Mouse (Mus musculus) midbrain, embryonic 13.5 days (tissue): Measurements from ENCODE around the gene Fbf1. TPM values are rescaled to one million over a fixed set of nuclear protein-coding genes. Genes with fewer than 3 reads are reported as not detected.

Experiments used
- ATAC-seq: fragments of 200-750 bp; cut with Nextera tagmentation; 2 replicates; pipeline ENCODE4 v1.8.0; 2017; ENCODE audit warnings: mild to moderate bottlenecking, moderate TSS enrichment, moderate library complexity
- H3K27ac ChIP-seq: fragments of 300-500 bp; sonication (generic); 2 replicates; pipeline ENCODE4 v1.5.1; 2015; ENCODE audit warnings: inconsistent platforms, mild to moderate bottlenecking, moderate library complexity
- H3K27me3 ChIP-seq: fragments of 300-500 bp; sonication (generic); 2 replicates; pipeline ENCODE4 v1.6.1; 2015; ENCODE audit warnings: mild to moderate bottlenecking, inconsistent platforms
- H3K36me3 ChIP-seq: fragments of 300-500 bp; sonication (generic); 2 replicates; pipeline ENCODE4 v1.6.1; 2015; ENCODE audit warnings: mild to moderate bottlenecking, inconsistent platforms
- H3K4me1 ChIP-seq: fragments of 300-500 bp; sonication (generic); replicated peaks from 2 replicates; pipeline ENCODE4 v1.6.1; 2015; ENCODE audit warnings: inconsistent platforms
- H3K4me2 ChIP-seq: fragments of 300-500 bp; sonication (generic); replicated peaks from 2 replicates; pipeline ENCODE4 v1.6.1; 2015; ENCODE audit warnings: moderate library complexity, mild to moderate bottlenecking, inconsistent platforms
- H3K4me3 ChIP-seq: fragments of 300-500 bp; sonication (generic); replicated peaks from 2 replicates; pipeline ENCODE4 v1.5.1; 2015; ENCODE audit warnings: mild to moderate bottlenecking, inconsistent platforms
- H3K9ac ChIP-seq: fragments of 300-500 bp; sonication (generic); replicated peaks from 2 replicates; pipeline ENCODE4 v1.6.1; 2015; ENCODE audit warnings: mild to moderate bottlenecking, inconsistent platforms
- H3K9me3 ChIP-seq: fragments of 300-500 bp; sonication (generic); 2 replicates; pipeline ENCODE4 v1.6.1; 2016; ENCODE audit warnings: mild to moderate bottlenecking, inconsistent platforms
- WGBS: fragments of 180-500 bp; shearing (Covaris S2); methylation state at CpG from one replicate; pipeline ENCODE4 v1.1.7; 2015; 5-methylcytosine and 5-hydroxymethylcytosine counted together
- polyA plus RNA-seq: library from polyadenylated mRNA; unstranded; fragments of >200 nt; fragmentation: Nextera tagmentation; extraction: Ambion mirVana; gene quantifications from 2 replicates; pipeline ENCODE4 v1.2.1, GENCODE M21; 2015

The Fbf1 gene
- polyA plus RNA-seq, 1 experiment from 2014 or later: 76.5 TPM

DNA sequence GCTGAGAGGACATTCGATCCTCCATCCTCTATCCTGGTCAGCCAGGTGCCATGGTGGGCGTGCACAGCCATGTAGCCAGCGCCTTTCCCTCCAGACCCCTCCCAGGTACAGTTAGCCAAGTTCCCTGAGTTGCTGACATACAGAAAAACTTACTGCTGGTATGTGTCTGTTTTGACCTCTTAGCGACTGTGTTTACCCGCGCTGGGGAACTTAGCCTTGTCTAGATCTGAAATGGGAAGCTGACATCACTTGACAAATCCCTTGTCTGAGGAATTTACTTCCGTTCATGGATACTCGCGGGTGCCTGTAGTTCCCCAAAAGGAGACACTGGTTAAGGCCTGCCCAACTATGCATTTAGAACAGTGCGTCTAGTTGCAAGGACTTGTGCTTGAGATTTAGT lies 57.4 kb downstream of the Fbf1 start:
- Histone ChIP-seq H3K4me3 (peak overlapping the region; percentile 37), H3K36me3 (no peaks in the 10 kb centered on the region), H3K9me3 (no peaks in the 10 kb centered on the region), H3K27me3 (peaks cover 72% of the 10 kb centered on the region), H3K9ac (no peak overlapping the region), H3K4me2 (peak overlapping the region; percentile 53; the same call in 1 of the 2 replicates), H3K4me1 (peaks cover 39% of the 10 kb centered on the region), H3K27ac (no peak overlapping the region)
- 35% methylated on average over 10 of the region's 10 CpGs for WGBS
- ATAC-seq: no peak

- Histone ChIP-seq H3K27ac (no peak overlapping the region), H3K9me3 (no peaks in the 10 kb centered on the region), H3K27me3 (peaks cover 74% of the 10 kb centered on the region), H3K9ac (peak overlapping the region; percentile 29; the same call in 1 of the 2 replicates), H3K4me3 (peak overlapping the region; percentile 37), H3K4me1 (peaks cover 39% of the 10 kb centered on the region), H3K4me2 (peak overlapping the region; percentile 53), H3K36me3 (no peaks in the 10 kb centered on the region)
- ATAC-seq: no peak
- 2% methylated on average over 28 of the region's 35 CpGs for WGBS
These were observed 57.8 kb downstream of the Fbf1 start for GRCm38 (mm10) chr11:116110131-116110530.

- Histone ChIP-seq H3K36me3 (no peaks in the 10 kb centered on the region), H3K4me2 (peak overlapping the region; percentile 53), H3K27me3 (peaks cover 74% of the 10 kb centered on the region), H3K4me1 (peaks cover 40% of the 10 kb centered on the region), H3K4me3 (peak overlapping the region; percentile 37), H3K27ac (no peak overlapping the region), H3K9me3 (no peaks in the 10 kb centered on the region), H3K9ac (0 out of 2 replicates have a peak overlapping the region, but pooled peaks have one; percentile 32)
- peak; percentile 30; the same call in 1 of the 2 replicates for ATAC-seq
- WGBS: 2% methylated on average over 70 of the region's 70 CpGs
These were observed 58.4 kb downstream of the Fbf1 start for GRCm38 (mm10) chr11:116109441-116110081.

GRCm38 (mm10) chr11:116108464-116109137 lies 59.4 kb downstream of the Fbf1 start:
- Histone ChIP-seq H3K9me3 (no peaks in the 10 kb centered on the region), H3K27me3 (peaks cover 70% of the 10 kb centered on the region), H3K4me3 (no peak overlapping the region), H3K27ac (no peak overlapping the region), H3K4me2 (peak overlapping the region; percentile 53), H3K36me3 (no peaks in the 10 kb centered on the region), H3K4me1 (peaks cover 50% of the 10 kb centered on the region), H3K9ac (no peak overlapping the region; the same call in 1 of the 2 replicates)
- no peak for ATAC-seq
- WGBS: 4% methylated on average over 23 of the region's 23 CpGs

GRCm38 (mm10) chr11:116107777-116108285 lies 60.1 kb downstream of the Fbf1 start:
- WGBS: 9% methylated on average over 19 of the region's 19 CpGs
- Histone ChIP-seq H3K27me3 (peaks cover 70% of the 10 kb centered on the region), H3K9ac (no peak overlapping the region), H3K4me1 (peaks cover 51% of the 10 kb centered on the region), H3K27ac (no peak overlapping the region), H3K9me3 (no peaks in the 10 kb centered on the region), H3K36me3 (no peaks in the 10 kb centered on the region), H3K4me3 (no peak overlapping the region), H3K4me2 (no peak overlapping the region)
- ATAC-seq: no peak; the same call in 1 of the 2 replicates

- H3K27ac ChIP-seq: no peak overlapping the region
- no peak for ATAC-seq
- peaks cover 54% of the 10 kb centered on the region for H3K4me1 ChIP-seq
- no peak overlapping the region for H3K4me2 ChIP-seq
- no peaks in the 10 kb centered on the region for H3K36me3 ChIP-seq
- 0 out of 2 replicates have a peak overlapping the region, but pooled peaks have one; percentile 10 for H3K9ac ChIP-seq
- peaks cover 69% of the 10 kb centered on the region for H3K27me3 ChIP-seq
- 14% methylated on average over 13 of the region's 14 CpGs for WGBS
- H3K4me3 ChIP-seq: no peak overlapping the region
- no peaks in the 10 kb centered on the region for H3K9me3 ChIP-seq
These were observed 60.8 kb downstream of the Fbf1 start for GRCm38 (mm10) chr11:116106963-116107776.

DNA sequence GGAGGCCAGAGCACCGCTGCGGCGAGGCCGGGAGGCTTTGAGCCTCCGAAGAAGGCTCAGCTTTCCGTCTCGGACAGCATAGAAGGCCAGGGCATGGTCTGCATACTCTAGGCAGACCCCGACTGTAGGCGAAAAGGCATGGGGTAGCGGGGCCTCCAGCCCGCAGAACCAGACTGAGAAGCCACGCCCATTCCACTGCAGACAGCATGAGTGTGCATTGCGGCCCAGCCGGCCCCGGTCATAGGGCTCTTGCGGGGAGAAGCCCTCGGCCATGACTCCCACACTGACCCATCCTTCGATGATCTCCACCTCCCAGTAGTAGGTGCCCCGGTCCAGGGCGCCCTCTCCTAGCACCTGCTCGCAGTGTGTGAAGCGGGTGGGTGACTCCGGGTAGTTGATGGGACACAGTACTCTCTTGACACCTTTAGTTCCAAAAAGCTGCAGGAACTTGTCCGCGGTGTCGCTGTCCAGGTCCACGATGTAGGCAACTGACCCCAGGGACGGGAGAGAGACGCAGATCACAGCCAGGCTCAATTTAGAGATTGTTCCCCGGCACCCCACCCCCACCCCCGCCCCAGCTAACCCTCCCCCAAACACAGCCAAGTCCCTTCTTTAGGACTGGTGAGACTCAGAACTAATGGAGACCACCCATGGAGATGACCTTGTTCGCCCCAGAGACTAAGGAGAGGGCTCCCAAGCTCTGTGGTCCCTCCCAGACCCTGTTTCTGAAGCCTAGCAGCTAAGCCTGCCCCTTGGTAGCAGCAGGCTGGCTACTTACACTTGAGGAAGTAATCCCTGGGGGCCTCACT lies 61.6 kb downstream of the Fbf1 start:
- Histone ChIP-seq H3K4me3 (no peak overlapping the region), H3K27me3 (peaks cover 61% of the 10 kb centered on the region), H3K36me3 (no peaks in the 10 kb centered on the region), H3K4me2 (peak overlapping the region; percentile 25), H3K9ac (no peak overlapping the region), H3K27ac (no peak overlapping the region), H3K9me3 (no peaks in the 10 kb centered on the region), H3K4me1 (peaks cover 59% of the 10 kb centered on the region)
- 18% methylated on average over 32 of the region's 32 CpGs for WGBS
- no peak for ATAC-seq

DNA sequence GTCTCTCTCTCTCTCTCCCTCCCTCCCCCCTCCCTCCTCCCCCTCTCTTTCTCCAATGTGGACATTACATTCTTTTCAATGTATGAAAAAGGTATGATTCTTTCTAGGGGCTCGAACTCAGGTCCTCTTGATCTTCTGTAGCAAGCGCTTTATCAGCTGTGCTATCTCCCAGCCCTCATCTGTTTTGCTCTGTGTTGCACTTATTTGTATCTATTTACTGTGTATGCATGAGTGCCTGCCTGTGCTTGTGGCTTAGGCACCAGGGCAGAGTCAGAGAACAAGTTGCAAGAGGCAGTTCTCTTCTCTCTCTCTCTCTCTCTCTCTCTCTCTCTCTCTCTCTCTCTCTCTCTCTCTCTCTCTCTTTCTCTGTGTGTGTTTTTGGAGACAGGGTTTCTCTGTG lies 62.9 kb downstream of the Fbf1 start:
- no peak overlapping the region for H3K4me3 ChIP-seq
- no peaks in the 10 kb centered on the region for H3K9me3 ChIP-seq
- H3K27me3 ChIP-seq: peaks cover 48% of the 10 kb centered on the region
- no peak for ATAC-seq
- peaks cover 57% of the 10 kb centered on the region for H3K4me1 ChIP-seq
- 95% methylated on average over 2 of the region's 2 CpGs for WGBS
- H3K27ac ChIP-seq: no peak overlapping the region
- H3K36me3 ChIP-seq: no peaks in the 10 kb centered on the region
- no peak overlapping the region for H3K9ac ChIP-seq
- H3K4me2 ChIP-seq: no peak overlapping the region

DNA sequence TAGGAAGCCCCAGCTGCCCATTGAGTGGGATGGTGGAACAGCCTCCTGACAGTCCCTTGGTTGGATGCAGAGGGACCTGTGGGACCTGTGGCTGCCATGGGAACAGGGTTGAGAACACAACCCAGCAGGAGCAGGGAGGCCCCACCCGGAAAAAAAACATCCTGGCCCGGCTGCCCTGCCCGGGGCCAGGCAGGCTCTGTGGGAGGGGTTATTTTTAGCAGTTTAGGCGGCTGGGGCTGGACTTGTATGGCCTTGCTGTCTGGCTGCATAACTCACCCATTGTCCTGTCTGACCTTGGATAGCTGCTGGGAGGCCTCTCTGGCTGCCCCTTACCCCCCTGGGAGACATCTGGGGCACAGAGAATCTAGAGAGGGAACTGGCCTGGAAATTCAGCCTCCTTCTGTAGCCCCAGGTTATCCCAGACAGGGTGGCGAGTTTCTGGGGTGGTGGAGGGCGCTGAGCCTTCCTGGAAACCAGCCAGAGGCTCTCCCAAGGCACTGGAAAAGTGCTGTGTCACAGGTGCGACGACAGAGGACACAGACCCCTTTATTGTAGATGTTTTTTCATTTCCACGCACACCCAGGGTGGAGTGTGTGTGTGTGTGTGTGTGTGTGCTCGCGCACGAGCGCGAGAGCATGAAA lies 63.8 kb downstream of the Fbf1 start:
- H3K4me3 ChIP-seq: no peak overlapping the region
- peaks cover 48% of the 10 kb centered on the region for H3K4me1 ChIP-seq
- no peak overlapping the region for H3K4me2 ChIP-seq
- ATAC-seq: 0 out of 2 replicates have a peak, but pooled peaks have one; percentile 19
- H3K9me3 ChIP-seq: no peaks in the 10 kb centered on the region
- H3K27ac ChIP-seq: no peak overlapping the region
- 47% methylated on average over 14 of the region's 14 CpGs for WGBS
- H3K9ac ChIP-seq: no peak overlapping the region
- H3K36me3 ChIP-seq: no peaks in the 10 kb centered on the region
- H3K27me3 ChIP-seq: peaks cover 39% of the 10 kb centered on the region

DNA sequence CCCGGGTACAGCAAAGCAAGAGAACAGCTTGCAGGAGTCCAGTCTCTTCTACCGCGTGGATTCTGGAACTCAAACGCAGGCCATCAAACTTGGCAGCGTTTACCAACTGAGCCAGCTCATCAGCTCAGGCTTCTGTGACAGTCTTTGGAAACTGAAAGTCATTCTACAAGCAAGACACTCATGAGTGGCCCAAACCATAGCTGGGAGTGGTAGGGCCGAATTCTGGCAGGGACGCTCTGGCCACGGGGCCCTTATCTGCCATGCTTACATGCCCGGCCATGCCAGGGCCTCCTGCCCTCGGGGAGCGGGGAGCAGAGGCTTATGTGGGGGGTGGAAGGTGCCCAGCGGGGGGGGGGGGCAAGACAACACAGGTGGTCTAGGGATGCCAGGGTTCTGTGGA lies 64.4 kb downstream of the Fbf1 start:
- peaks cover 43% of the 10 kb centered on the region for H3K4me1 ChIP-seq
- H3K9ac ChIP-seq: no peak overlapping the region
- WGBS: 87% methylated on average over 11 of the region's 12 CpGs
- H3K4me3 ChIP-seq: no peak overlapping the region
- no peak overlapping the region for H3K4me2 ChIP-seq
- no peaks in the 10 kb centered on the region for H3K9me3 ChIP-seq
- H3K27me3 ChIP-seq: peaks cover 33% of the 10 kb centered on the region
- H3K27ac ChIP-seq: no peak overlapping the region
- no peak for ATAC-seq
- H3K36me3 ChIP-seq: no peaks in the 10 kb centered on the region

DNA sequence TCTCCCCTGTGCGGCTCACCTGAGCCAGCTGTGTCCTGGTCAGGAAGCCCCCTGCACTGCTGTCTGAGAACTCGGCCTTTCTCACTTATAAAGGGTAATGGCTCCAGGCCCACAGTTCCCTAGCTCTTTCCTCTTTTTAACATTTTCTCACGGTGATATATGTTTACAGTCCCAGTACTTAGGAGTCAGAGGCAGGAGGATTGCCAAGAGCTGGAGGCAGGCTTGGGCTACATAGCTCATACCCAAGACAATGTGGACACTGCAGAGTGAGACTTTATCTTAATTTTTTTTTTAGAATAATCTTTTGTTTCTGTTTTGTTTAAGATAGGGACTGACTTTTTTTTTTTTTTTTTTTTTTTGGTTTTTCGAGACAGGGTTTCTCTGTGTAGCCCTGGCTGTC lies 65.5 kb downstream of the Fbf1 start:
- WGBS: 61% methylated on average over 3 of the region's 4 CpGs
- H3K27ac ChIP-seq: peak overlapping the region; percentile 76
- H3K4me2 ChIP-seq: no peak overlapping the region
- H3K9ac ChIP-seq: no peak overlapping the region; the same call in 1 of the 2 replicates
- H3K27me3 ChIP-seq: peaks cover 22% of the 10 kb centered on the region
- ATAC-seq: peak; percentile 43; the same call in 1 of the 2 replicates
- peaks cover 34% of the 10 kb centered on the region for H3K4me1 ChIP-seq
- no peaks in the 10 kb centered on the region for H3K9me3 ChIP-seq
- no peaks in the 10 kb centered on the region for H3K36me3 ChIP-seq
- H3K4me3 ChIP-seq: no peak overlapping the region
